Mouse (Mus musculus): ENCODE measurements around the gene Hspbap1. TPM values are rescaled to one million over a fixed set of nuclear protein-coding genes. Genes with fewer than 3 reads are reported as not detected.

Gene Hspbap1
- polyA plus RNA-seq, 1 experiment from 2014 or later: 12.1 TPM

DNA sequence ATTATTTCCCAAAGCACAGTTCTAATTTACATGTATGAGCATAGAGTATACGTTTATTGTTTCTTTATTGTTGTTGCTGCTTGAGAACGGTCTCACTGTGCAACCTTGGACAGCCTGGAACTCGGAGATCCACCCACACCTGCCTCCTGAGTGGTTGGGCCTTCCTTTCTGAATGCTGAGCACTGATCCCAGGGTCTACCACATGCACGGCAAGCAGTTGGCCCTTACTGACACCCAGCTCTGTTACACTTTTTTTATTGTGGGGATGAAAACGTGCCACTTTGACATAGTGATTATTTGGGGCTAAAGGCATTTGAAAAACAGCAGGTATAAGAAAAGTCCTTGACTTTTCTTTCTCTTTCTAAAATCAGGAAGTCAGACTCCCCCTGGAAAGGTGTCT is 11.5 kb downstream of the Hspbap1 start:
- H3K27me3 ChIP-seq: no peaks in the 10 kb centered on the region
- H3K4me2 ChIP-seq: no peak overlapping the region
- no peak overlapping the region for H3K27ac ChIP-seq
- 77% methylated on average over 5 of the region's 5 CpGs for WGBS
- no peaks in the 10 kb centered on the region for H3K9me3 ChIP-seq
- ATAC-seq (ENCODE audit: insufficient number of reproducible peaks, low FRiP score, low TSS enrichment, low read depth): no peak
- H3K4me3 ChIP-seq: no peak overlapping the region
- H3K9ac ChIP-seq: no peak overlapping the region
- no peaks in the 10 kb centered on the region for H3K4me1 ChIP-seq
- no peaks in the 10 kb centered on the region for H3K36me3 ChIP-seq

DNA sequence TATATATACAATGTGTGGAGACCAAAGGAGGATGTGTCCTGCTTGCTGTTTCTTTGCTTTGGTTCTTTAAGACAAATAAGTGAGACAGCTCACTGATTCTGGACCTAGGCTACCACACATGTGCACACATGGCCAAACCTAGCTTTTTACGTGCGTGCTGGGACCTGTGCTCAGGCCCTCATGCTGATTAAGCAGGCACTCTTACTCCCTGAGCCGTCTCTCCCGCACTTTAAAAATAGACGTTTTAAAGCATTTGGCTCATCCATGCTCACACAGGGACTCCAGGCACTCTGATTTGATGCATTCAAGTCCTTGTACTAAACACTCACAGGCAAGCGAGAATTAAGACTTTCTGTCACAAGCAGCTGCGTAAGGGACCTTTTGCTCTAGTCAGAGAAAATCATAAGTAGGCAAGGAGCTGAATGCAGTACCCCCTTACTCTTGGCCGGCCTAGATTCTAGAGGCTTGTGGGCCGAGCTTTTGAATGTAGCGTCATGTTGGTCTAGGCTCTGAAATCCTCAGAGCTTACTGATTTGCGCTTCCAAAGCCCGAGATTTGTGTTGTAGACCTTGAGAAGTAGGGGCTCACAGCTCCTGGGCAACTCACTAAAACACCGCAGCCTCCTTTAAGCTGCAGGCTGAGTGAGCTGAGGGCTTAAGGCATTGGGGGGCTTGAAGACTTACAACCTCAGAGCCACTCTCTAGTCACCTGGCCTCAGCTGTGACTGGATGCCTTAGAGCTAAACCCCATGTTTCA is 12.5 kb downstream of the Hspbap1 start:
- Histone ChIP-seq H3K9me3 (no peaks in the 10 kb centered on the region), H3K36me3 (peaks cover 6% of the 10 kb centered on the region), H3K9ac (no peak overlapping the region), H3K4me3 (no peak overlapping the region), H3K27ac (no peak overlapping the region), H3K4me1 (no peaks in the 10 kb centered on the region), H3K4me2 (no peak overlapping the region), H3K27me3 (no peaks in the 10 kb centered on the region)
- 68% methylated on average over 13 of the region's 13 CpGs for WGBS
- ATAC-seq (ENCODE audit: insufficient number of reproducible peaks, low FRiP score, low TSS enrichment, low read depth): no peak

DNA sequence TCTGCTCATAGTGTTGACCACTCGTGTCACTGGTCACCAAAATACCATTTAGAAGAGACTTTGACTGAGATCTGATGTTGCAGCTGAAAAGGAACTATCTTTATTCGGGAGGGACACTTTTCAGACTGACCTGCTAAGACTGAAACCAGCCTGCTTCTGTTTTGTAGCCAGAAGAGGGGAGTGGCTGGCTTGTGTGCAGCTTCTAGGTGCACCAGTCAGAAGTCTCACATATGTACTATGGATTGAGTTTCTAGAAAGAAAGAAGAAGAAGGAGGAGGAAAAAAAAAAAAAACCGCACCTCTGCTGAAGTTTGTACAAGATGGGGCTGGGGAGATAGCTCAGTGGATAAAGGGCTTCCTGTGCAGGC is 13.0 kb downstream of the Hspbap1 start:
- Histone ChIP-seq H3K9ac (no peak overlapping the region), H3K4me1 (no peaks in the 10 kb centered on the region), H3K4me3 (no peak overlapping the region), H3K27ac (no peak overlapping the region), H3K27me3 (no peaks in the 10 kb centered on the region), H3K4me2 (no peak overlapping the region), H3K36me3 (peaks cover 9% of the 10 kb centered on the region), H3K9me3 (no peaks in the 10 kb centered on the region)
- 87% methylated on average over 3 of the region's 3 CpGs for WGBS
- ATAC-seq (ENCODE audit: insufficient number of reproducible peaks, low FRiP score, low TSS enrichment, low read depth): no peak

DNA sequence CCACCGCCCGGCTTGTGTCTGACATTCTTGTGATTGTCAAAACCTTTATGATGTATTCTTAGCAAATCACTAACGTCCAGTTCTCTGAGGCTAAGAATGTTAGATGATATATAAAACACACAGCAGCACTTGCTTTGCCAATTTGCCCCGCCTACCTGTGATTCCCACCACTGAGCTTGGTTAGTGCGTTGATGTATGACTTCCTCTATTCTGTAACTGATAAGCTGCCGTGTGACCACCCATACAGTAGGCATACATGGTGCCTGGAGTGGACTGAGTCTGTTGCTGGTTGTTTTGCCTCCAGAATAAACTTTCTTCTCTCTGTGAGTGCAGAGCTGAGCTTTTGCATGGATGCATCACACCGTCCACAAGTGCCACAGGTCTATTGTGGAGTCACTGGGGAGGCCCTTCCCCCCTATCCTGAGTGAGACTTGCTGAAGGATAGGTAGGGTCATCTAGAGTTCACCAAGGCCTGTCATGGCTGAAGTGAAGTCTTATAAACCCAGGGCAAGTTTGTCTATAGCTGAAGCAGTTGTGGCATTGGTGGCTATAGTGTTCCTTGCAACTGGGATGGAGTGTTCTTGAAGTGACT is 14.1 kb downstream of the Hspbap1 start:
- no peak overlapping the region for H3K4me3 ChIP-seq
- no peak overlapping the region for H3K4me2 ChIP-seq
- peaks cover 12% of the 10 kb centered on the region for H3K36me3 ChIP-seq
- no peak overlapping the region for H3K27ac ChIP-seq
- no peaks in the 10 kb centered on the region for H3K9me3 ChIP-seq
- no peaks in the 10 kb centered on the region for H3K27me3 ChIP-seq
- H3K9ac ChIP-seq: no peak overlapping the region
- no peak for ATAC-seq (ENCODE audit: insufficient number of reproducible peaks, low FRiP score, low TSS enrichment, low read depth)
- WGBS: 75% methylated on average over 7 of the region's 7 CpGs
- H3K4me1 ChIP-seq: no peaks in the 10 kb centered on the region

DNA sequence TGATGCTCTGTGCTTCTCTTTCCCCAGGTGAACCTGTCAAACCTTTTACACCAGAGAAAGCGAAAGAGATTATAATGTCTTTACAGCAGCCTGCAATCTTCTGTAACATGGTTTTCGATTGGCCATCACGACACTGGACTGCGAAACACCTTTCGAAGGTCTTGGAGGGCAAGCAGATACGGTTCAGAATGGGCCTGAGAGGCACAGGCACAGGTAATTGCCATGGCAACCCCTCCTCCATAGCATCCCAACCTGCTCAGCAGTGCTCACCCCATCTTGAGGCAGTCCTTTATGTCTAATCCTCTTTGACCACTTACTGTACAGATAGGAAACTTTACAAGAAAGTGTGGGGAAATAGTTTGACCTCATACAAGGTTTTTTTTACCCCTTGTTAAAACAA is 17.0 kb downstream of the Hspbap1 start:
- Histone ChIP-seq H3K9ac (no peak overlapping the region), H3K4me3 (no peak overlapping the region), H3K9me3 (no peaks in the 10 kb centered on the region), H3K27ac (no peak overlapping the region), H3K4me2 (no peak overlapping the region), H3K4me1 (no peaks in the 10 kb centered on the region), H3K36me3 (peaks cover 14% of the 10 kb centered on the region), H3K27me3 (no peaks in the 10 kb centered on the region)
- ATAC-seq (ENCODE audit: insufficient number of reproducible peaks, low FRiP score, low TSS enrichment, low read depth): no peak
- 92% methylated on average over 6 of the region's 6 CpGs for WGBS

DNA sequence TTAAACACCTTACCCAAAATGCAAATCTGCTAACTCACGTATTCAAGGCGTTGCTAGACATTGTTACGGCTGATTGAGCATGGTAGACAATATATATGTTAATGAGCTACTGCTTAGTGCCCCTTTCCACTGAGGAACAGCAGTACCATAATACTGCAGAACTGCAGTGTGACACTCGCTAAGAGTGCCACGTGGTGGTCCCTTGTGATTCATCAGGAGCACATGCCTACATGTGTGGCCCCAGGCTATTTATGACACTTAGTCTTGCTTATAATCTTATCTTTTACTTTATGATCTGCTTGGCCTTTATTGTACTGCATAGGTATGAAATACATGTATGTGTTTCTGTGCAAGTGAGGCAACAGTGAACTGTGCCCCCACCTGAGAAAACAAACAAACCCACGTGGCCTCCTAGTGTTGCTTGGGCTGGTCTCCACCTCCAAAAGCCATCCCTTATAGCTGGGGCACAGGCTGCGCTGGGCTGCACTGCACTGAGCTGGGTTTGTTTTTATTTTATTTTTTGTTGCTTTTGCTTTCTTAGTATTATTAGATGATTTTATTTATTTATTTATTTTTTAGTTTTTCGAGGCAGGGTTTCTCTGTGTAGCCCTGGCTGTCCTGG is 17.5 kb downstream of the Hspbap1 start:
- ATAC-seq (ENCODE audit: insufficient number of reproducible peaks, low FRiP score, low TSS enrichment, low read depth): no peak
- H3K4me3 ChIP-seq: no peak overlapping the region
- H3K27ac ChIP-seq: no peak overlapping the region
- H3K4me2 ChIP-seq: no peak overlapping the region
- no peak overlapping the region for H3K9ac ChIP-seq
- no peaks in the 10 kb centered on the region for H3K27me3 ChIP-seq
- no peaks in the 10 kb centered on the region for H3K4me1 ChIP-seq
- 88% methylated on average over 8 of the region's 8 CpGs for WGBS
- no peaks in the 10 kb centered on the region for H3K9me3 ChIP-seq
- H3K36me3 ChIP-seq: peaks cover 14% of the 10 kb centered on the region

DNA sequence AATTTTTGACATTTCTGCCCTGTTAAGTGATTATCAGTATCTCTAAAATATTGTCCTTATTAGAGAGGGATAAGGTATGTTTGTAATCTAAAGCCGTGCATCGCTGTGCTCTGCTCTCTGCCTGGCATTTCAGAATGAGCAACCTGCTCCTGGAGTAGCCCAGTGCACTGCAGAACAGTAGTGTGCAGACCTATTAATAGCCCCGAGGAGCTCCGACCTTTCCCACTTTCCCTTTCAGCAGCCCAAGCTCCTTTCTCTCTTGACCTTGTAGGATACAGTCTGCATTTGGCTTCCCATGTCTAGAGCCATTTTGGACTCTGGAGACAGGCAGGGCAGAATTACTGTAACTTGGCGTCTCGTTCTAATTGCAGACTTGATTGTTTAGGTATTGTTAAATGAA is 18.2 kb downstream of the Hspbap1 start:
- no peak overlapping the region for H3K9ac ChIP-seq
- no peak overlapping the region for H3K27ac ChIP-seq
- no peaks in the 10 kb centered on the region for H3K27me3 ChIP-seq
- no peak for ATAC-seq (ENCODE audit: insufficient number of reproducible peaks, low FRiP score, low TSS enrichment, low read depth)
- H3K4me2 ChIP-seq: no peak overlapping the region
- 93% methylated on average over 6 of the region's 6 CpGs for WGBS
- H3K9me3 ChIP-seq: no peaks in the 10 kb centered on the region
- no peaks in the 10 kb centered on the region for H3K4me1 ChIP-seq
- H3K36me3 ChIP-seq: peaks cover 14% of the 10 kb centered on the region
- H3K4me3 ChIP-seq: no peak overlapping the region

DNA sequence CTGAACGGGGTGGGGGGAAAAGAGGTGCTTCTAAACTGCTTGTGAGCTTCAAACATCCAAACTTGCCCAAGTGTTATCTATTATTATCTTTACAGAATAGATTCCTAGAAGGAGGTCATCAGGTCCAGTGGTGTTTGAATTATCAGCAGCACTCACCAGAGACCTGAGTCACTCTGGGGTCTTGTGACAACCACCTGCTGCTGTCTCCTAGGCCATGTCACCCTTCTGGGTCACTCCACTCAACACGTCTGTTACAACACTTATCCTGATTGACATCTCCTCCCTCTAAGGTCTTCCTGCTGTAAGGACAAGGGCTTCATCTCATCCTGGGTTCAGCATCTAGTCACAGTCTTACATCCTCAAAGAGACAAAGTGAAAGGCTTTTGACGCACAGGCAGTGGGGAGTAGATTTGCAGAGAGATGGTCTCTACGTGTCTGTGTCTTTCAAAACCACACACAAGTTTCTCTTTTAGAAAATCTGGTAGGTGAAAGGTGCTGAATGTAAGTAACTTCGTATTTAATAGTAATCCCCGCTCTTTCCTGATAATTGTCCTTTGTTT is 21.9 kb downstream of the Hspbap1 start:
- H3K36me3 ChIP-seq: peaks cover 14% of the 10 kb centered on the region
- WGBS: 86% methylated on average over 6 of the region's 6 CpGs
- no peak for ATAC-seq (ENCODE audit: insufficient number of reproducible peaks, low FRiP score, low TSS enrichment, low read depth)

DNA sequence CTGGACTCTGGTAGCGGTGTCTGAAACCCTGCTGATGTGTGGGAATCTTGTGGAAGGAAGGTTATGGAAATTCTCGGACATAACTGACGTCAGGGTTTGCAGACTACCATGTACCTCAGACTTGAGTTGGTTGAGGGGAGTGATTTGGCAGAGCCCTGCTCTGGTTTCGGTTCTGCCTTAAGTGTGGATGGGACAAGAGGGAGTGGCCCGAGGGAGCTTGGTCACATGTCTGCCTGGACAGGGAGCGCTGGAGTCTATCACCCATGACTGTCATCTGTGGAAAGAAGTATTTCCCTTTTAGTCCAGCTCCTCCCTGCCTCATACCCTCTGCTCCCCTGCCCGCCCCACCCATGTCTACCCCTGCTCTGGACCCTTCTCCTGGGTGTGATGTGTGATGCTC is 32.0 kb downstream of the Hspbap1 start:
- no peaks in the 10 kb centered on the region for H3K4me1 ChIP-seq
- H3K9me3 ChIP-seq: no peaks in the 10 kb centered on the region
- WGBS: 90% methylated on average over 7 of the region's 7 CpGs
- H3K9ac ChIP-seq: no peak overlapping the region
- no peaks in the 10 kb centered on the region for H3K27me3 ChIP-seq
- H3K27ac ChIP-seq: no peak overlapping the region
- H3K4me2 ChIP-seq: no peak overlapping the region
- H3K4me3 ChIP-seq: no peak overlapping the region
- peaks cover 23% of the 10 kb centered on the region for H3K36me3 ChIP-seq
- no peak for ATAC-seq (ENCODE audit: insufficient number of reproducible peaks, low FRiP score, low TSS enrichment, low read depth)

More for the DNA sequence above, 21.9 kb downstream of the Hspbap1 start:
- Histone ChIP-seq H3K4me1 (no peaks in the 10 kb centered on the region), H3K9me3 (no peaks in the 10 kb centered on the region), H3K27me3 (no peaks in the 10 kb centered on the region), H3K9ac (no peak overlapping the region), H3K4me2 (no peak overlapping the region), H3K4me3 (no peak overlapping the region), H3K27ac (no peak overlapping the region)

DNA sequence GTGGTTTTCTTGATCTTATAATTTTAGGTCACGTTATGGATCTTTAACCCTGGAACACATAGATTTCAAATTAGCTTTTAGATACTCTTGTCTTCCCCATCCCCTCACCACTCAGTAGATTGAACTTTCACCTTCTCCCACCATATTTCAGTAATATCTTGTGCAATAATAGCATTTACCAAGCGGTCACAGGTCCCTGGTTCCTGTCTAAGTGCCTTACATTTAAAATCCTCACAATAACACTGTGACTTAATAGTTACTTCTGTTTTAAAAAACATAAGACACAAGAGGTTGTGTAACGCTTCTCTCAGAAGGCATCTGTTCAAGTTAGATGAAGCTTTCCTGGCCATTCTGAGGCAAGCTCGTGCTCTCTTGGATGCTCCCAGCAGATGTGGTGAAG is 33.5 kb downstream of the Hspbap1 start:
- H3K4me2 ChIP-seq: no peak overlapping the region
- H3K9ac ChIP-seq: no peak overlapping the region
- no peaks in the 10 kb centered on the region for H3K27me3 ChIP-seq
- peaks cover 15% of the 10 kb centered on the region for H3K36me3 ChIP-seq
- no peak overlapping the region for H3K4me3 ChIP-seq
- ATAC-seq (ENCODE audit: insufficient number of reproducible peaks, low FRiP score, low TSS enrichment, low read depth): no peak
- H3K9me3 ChIP-seq: no peaks in the 10 kb centered on the region
- H3K27ac ChIP-seq: no peak overlapping the region
- 89% methylated on average over 4 of the region's 4 CpGs for WGBS
- no peaks in the 10 kb centered on the region for H3K4me1 ChIP-seq

DNA sequence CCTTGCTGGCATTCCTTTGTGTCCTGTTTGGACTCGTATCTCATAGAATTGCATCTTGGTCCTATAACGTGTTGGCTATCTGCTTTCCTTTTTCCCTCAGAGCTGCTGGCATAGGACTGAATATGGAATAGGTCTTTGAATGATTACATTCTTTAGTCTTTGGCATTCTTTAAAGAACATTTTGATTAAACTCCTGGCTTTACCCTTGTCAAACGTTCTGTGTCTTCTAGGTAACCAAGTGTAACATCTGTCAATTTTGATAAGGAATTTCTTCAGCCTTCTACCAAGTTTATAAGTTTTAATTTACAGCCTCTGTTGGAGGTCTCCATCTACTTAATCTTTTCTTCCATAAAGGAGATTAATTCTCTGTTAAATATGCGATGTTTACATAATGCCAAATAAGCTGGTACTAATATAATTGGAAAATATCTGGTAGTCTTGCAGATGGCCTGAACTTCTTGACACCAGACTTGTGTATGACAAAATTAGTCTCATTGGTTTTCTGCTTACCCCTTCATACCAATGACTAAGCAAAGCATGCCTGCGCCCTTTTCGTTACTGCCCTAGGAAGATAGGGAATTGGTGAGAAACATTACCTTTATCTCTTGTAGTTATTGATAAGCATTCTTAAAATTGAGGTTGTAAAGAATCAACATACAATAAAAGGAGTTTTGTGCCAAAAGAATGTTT is 36.9 kb downstream of the Hspbap1 start:
- Histone ChIP-seq H3K4me1 (no peaks in the 10 kb centered on the region), H3K9ac (no peak overlapping the region), H3K4me3 (no peak overlapping the region), H3K27me3 (no peaks in the 10 kb centered on the region), H3K27ac (no peak overlapping the region), H3K4me2 (no peak overlapping the region), H3K36me3 (peaks cover 3% of the 10 kb centered on the region; the same call in 1 of the 2 replicates), H3K9me3 (no peaks in the 10 kb centered on the region)
- WGBS: 80% methylated on average over 6 of the region's 6 CpGs
- ATAC-seq (ENCODE audit: insufficient number of reproducible peaks, low FRiP score, low TSS enrichment, low read depth): no peak

DNA sequence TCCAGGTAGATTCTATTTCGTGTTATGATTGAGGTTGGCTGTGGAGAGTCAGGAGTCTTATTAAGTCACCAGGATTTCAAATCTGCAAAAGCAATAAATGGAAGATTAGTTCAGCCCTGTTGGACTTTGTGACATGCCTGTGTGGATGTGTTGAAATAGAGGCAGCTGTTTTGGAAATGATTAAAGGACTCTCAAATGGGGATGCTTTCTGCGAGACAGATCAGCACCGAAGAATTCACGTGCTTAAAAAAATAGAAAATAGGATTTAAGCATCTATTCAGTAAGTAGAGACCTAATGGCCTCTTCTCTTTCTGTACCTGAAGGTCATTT is 37.5 kb downstream of the Hspbap1 start:
- no peak overlapping the region for H3K4me2 ChIP-seq
- H3K4me3 ChIP-seq: no peak overlapping the region
- H3K27me3 ChIP-seq: no peaks in the 10 kb centered on the region
- H3K36me3 ChIP-seq: peaks cover 2% of the 10 kb centered on the region; the same call in 1 of the 2 replicates
- no peaks in the 10 kb centered on the region for H3K4me1 ChIP-seq
- H3K9me3 ChIP-seq: no peaks in the 10 kb centered on the region
- 82% methylated on average over 4 of the region's 4 CpGs for WGBS
- no peak overlapping the region for H3K27ac ChIP-seq
- H3K9ac ChIP-seq: no peak overlapping the region
- ATAC-seq (ENCODE audit: insufficient number of reproducible peaks, low FRiP score, low TSS enrichment, low read depth): no peak

All from limb, embryonic 15.5 days (tissue).